Mouse (Mus musculus) spleen, adult 2 months (tissue): ENCODE measurements around the gene H2-M11. TPM values are rescaled to one million over a fixed set of nuclear protein-coding genes. Genes with fewer than 3 reads are reported as not detected.

Experiments used
- DNase-seq, 2 experiments: peaks; one replicate each; pipeline versions ENCODE4 v3.0.0 to v3.0.0-alpha.2; 2012 to 2021; ENCODE audit warnings: low spot score in 2 of 2, low read depth in 1 of 2
- H3K27ac ChIP-seq: fragments of 200-500 bp; 2 replicates; pipeline ENCODE4 v1.5.1; 2012; ENCODE audit warnings: low read length, inconsistent platforms; ENCODE audit not compliant: insufficient read depth
- H3K27me3 ChIP-seq: fragments of 200-500 bp; 2 replicates; pipeline ENCODE4 v1.6.1; 2012; ENCODE audit warnings: mild to moderate bottlenecking, moderate library complexity, low read length, inconsistent platforms; ENCODE audit not compliant: control insufficient read depth, insufficient read depth
- H3K36me3 ChIP-seq: fragments of 200-500 bp; 2 replicates; pipeline ENCODE4 v1.6.1; 2012; ENCODE audit warnings: mild to moderate bottlenecking, low read length, inconsistent platforms; ENCODE audit not compliant: control insufficient read depth, insufficient read depth
- H3K4me1 ChIP-seq: fragments of 200-500 bp; 2 replicates; pipeline ENCODE4 v1.6.1; 2011; ENCODE audit warnings: inconsistent platforms; ENCODE audit not compliant: control insufficient read depth, insufficient read depth, insufficient read length
- H3K4me3 ChIP-seq: fragments of 200-500 bp; 2 replicates; pipeline ENCODE4 v1.5.1; 2011; ENCODE audit warnings: mild to moderate bottlenecking, inconsistent platforms; ENCODE audit not compliant: insufficient read depth, insufficient read length; ENCODE audit errors: extremely low read depth
- CTCF ChIP-seq: fragments of 200-500 bp; IDR thresholded peaks from 2 replicates; pipeline ENCODE4 v1.5.1; 2011; ENCODE audit warnings: mild to moderate bottlenecking, inconsistent platforms; ENCODE audit not compliant: insufficient read depth, insufficient read length, insufficient replicate concordance; ENCODE audit errors: extremely low read depth
- POLR2A ChIP-seq: fragments of 200-500 bp; IDR thresholded peaks from 2 replicates; pipeline ENCODE4 v1.6.1; 2011; ENCODE audit warnings: low read depth, low read length, inconsistent platforms
- whole genome bisulfite sequencing: fragments of 180-500 bp; shearing (Covaris S2); methylation state at CpG from one replicate; pipeline ENCODE4 v1.1.7; 2018; 5-methylcytosine and 5-hydroxymethylcytosine counted together
- polyA plus RNA-seq: library from polyadenylated mRNA; depleted of rRNA; stranded (reverse); fragments of >200 nt; gene quantifications from 2 replicates; pipeline ENCODE4 v1.2.3, GENCODE M21; 2012; rRNA removed

The H2-M11 gene
- not detected in 2 replicates for polyA plus RNA-seq

GRCm38 (mm10) chr17:36546775-36547174 lies at the start of gene H2-M11:
Gene H2-M11, plus strand, starts transcription at chr17:36547075.
- no peaks in the 10 kb centered on the region for H3K36me3 ChIP-seq
- H3K27ac ChIP-seq = no peak within 1 kb of the TSS
- no peak for DNase-seq
- TF ChIP-seq CTCF = no peak
- TF ChIP-seq POLR2A = no peak
- H3K4me1 ChIP-seq = no peaks in the 10 kb centered on the region
- no peaks in the 10 kb centered on the region for H3K27me3 ChIP-seq
- 61% methylated on average over 3 of the region's 3 CpGs for WGBS
- H3K4me3 ChIP-seq = no peak within 1 kb of the TSS

- Histone ChIP-seq H3K27me3 (no peaks in the 10 kb centered on the region), H3K4me1 (no peaks in the 10 kb centered on the region), H3K4me3 (no peak overlapping the region), H3K36me3 (no peaks in the 10 kb centered on the region), H3K27ac (no peak overlapping the region)
- no peak for DNase-seq
- 12% methylated on average over 1 of the region's 1 CpGs for WGBS
- no peak for TF ChIP-seq CTCF
- TF ChIP-seq POLR2A = no peak
Measured at GRCm38 (mm10) chr17:36500435-36500834, 46.4 kb upstream of the H2-M11 start.

GRCm38 (mm10) chr17:36503910-36504309 lies 43.0 kb upstream of the H2-M11 start:
- TF ChIP-seq CTCF (no peak), POLR2A (no peak)
- H3K36me3 ChIP-seq = no peaks in the 10 kb centered on the region
- no peaks in the 10 kb centered on the region for H3K27me3 ChIP-seq
- H3K4me3 ChIP-seq = no peak overlapping the region
- no peak overlapping the region for H3K27ac ChIP-seq
- no peaks in the 10 kb centered on the region for H3K4me1 ChIP-seq
- no peak for DNase-seq

Other genes with a start within 250 kb of the H2-M11 start
- gene H2-M10.1, start 220.9 kb upstream of the H2-M11 start, polyA plus RNA-seq = not detected in 2 replicates
- gene H2-M10.3, start 178.7 kb upstream of the H2-M11 start, polyA plus RNA-seq = not detected in 2 replicates
- gene H2-M10.4, start 84.7 kb upstream of the H2-M11 start, polyA plus RNA-seq = not detected in 2 replicates
- not detected in 2 replicates for gene H2-M9, start 95.6 kb downstream of the H2-M11 start, polyA plus RNA-seq
- gene H2-M1, start 125.1 kb downstream of the H2-M11 start, polyA plus RNA-seq = not detected in 2 replicates
- gene H2-M10.5, start 225.8 kb downstream of the H2-M11 start, polyA plus RNA-seq = not detected in 2 replicates